Comparison of ENCODE assay signal across 19 mouse cellular contexts in the genomic region with DNA sequence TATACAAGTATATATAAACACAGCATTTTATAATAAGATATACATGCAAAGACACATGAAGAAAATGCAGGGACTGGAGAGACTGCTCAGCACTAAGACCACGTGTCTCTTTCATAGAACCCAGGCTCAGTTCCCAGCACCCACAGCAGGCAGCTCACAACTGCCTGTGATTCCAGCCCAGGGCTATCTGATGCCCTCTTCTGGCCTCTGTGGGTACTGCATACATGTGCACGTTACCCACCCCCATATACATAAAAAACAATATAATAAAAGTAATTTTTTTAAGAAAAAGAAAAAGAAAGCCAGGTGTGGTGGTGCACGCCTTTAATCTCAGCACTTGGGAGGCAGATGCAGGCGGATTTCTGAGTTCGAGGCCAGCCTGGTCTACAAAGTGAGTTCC. TPM values are rescaled to one million over a fixed set of nuclear protein-coding genes. Genes with fewer than 3 reads are reported as not detected.
DNase-seq lines count a peak whose midpoint lies in the region; ATAC-seq and TF ChIP-seq lines count a peak whose summit lies in the region.
"Had no signal": no experiment of that assay in that cellular context is flagged by ENCODE, and none has a peak within 500 bp of the region (broad histone marks: within the 10 kb centered on the region; RNA-seq: fewer than 3 reads in every experiment).

No protein-coding gene starts in this region.

- TF ChIP-seq CTCF in forebrain, postnatal 0 days (IDR thresholded peaks at IDR 0.05; ENCODE audit: low read depth) = peak; percentile 22; the same call in 1 of the 2 replicates
- TF ChIP-seq CTCF in liver, embryonic 14.5 days (IDR thresholded peaks at IDR 0.05; ENCODE audit: low read depth) = peak; percentile 55

- H3K27me3 ChIP-seq in forebrain, postnatal 0 days (ENCODE audit: insufficient read depth, low read length) = no peaks in the 10 kb centered on the region
- H3K27me3 ChIP-seq in forebrain, embryonic 10.5 days (ENCODE audit: poor library complexity, severe bottlenecking) = peaks cover 3% of the 10 kb centered on the region
- H3K27me3 ChIP-seq in liver, embryonic 14.5 days (ENCODE audit: control insufficient read depth, insufficient read depth, low read length) = no peaks in the 10 kb centered on the region
- no peaks in the 10 kb centered on the region for H3K27me3 ChIP-seq in hindbrain, embryonic 12.5 days
- H3K27me3 ChIP-seq: forebrain, embryonic 15.5 days; midbrain, embryonic 15.5 days; neural tube, embryonic 12.5 days had no signal

- no peak overlapping the region for H3K4me3 ChIP-seq in forebrain, postnatal 0 days (ENCODE audit: low read depth, low read length)
- H3K4me3 ChIP-seq in forebrain, embryonic 10.5 days = no peak overlapping the region
- H3K4me3 ChIP-seq in liver, embryonic 14.5 days (ENCODE audit: insufficient read depth in 1 of 2, low read depth in 2 of 2, low read length in 2 of 2) = no peak overlapping the region
- H3K4me3 ChIP-seq in hindbrain, embryonic 12.5 days = no peak overlapping the region
- H3K4me3 ChIP-seq: forebrain, embryonic 15.5 days; heart, embryonic 10.5 days; midbrain, embryonic 15.5 days; neural tube, embryonic 12.5 days had no signal

- H3K4me1 ChIP-seq in forebrain, postnatal 0 days (ENCODE audit: insufficient read depth) = no peaks in the 10 kb centered on the region
- H3K4me1 ChIP-seq in forebrain, embryonic 10.5 days = peaks cover 8% of the 10 kb centered on the region
- no peaks in the 10 kb centered on the region for H3K4me1 ChIP-seq in liver, embryonic 14.5 days (replicated peaks; ENCODE audit: control insufficient read depth in 2 of 2, insufficient read depth in 2 of 2, low read length in 1 of 2)
- H3K4me1 ChIP-seq in hindbrain, embryonic 12.5 days = peaks cover 15% of the 10 kb centered on the region
- H3K4me1 ChIP-seq: midbrain, embryonic 15.5 days; neural tube, embryonic 12.5 days had no signal

- no peak overlapping the region for H3K9ac ChIP-seq in forebrain, postnatal 0 days
- H3K9ac ChIP-seq in liver, embryonic 14.5 days (replicated peaks) = no peak overlapping the region
- H3K9ac ChIP-seq in hindbrain, embryonic 12.5 days = no peak overlapping the region
- H3K9ac ChIP-seq: forebrain, embryonic 15.5 days; midbrain, embryonic 15.5 days; neural tube, embryonic 12.5 days had no signal

- TF ChIP-seq EP300 in liver, embryonic 14.5 days (IDR thresholded peaks at IDR 0.05; ENCODE audit: low read depth) = no peak

- no peaks in the 10 kb centered on the region for H3K36me3 ChIP-seq in forebrain, postnatal 0 days (ENCODE audit: insufficient read depth)
- no peaks in the 10 kb centered on the region for H3K36me3 ChIP-seq in forebrain, embryonic 10.5 days (replicated peaks)
- no peaks in the 10 kb centered on the region for H3K36me3 ChIP-seq in liver, embryonic 14.5 days (replicated peaks; ENCODE audit: control insufficient read depth, insufficient read depth, low read depth)
- H3K36me3 ChIP-seq in hindbrain, embryonic 12.5 days = no peaks in the 10 kb centered on the region
- H3K36me3 ChIP-seq: forebrain, embryonic 15.5 days; heart, embryonic 10.5 days; midbrain, embryonic 15.5 days; neural tube, embryonic 12.5 days had no signal

- WGBS in forebrain, postnatal 0 days = 88% methylated on average over 5 of the region's 5 CpGs
- 79% methylated on average over 5 of the region's 5 CpGs for WGBS in forebrain, embryonic 10.5 days
- 61% methylated on average over 5 of the region's 5 CpGs for WGBS in liver, embryonic 14.5 days (ENCODE audit: insufficient replicate concordance)
- WGBS in hindbrain, embryonic 12.5 days = 81% methylated on average over 5 of the region's 5 CpGs

- H3K4me2 ChIP-seq in forebrain, postnatal 0 days (ENCODE audit: low read depth) = no peak overlapping the region
- no peak overlapping the region for H3K4me2 ChIP-seq in liver, embryonic 14.5 days (ENCODE audit: low read depth)
- no peak overlapping the region for H3K4me2 ChIP-seq in hindbrain, embryonic 12.5 days (replicated peaks)
- H3K4me2 ChIP-seq: forebrain, embryonic 15.5 days; midbrain, embryonic 15.5 days; neural tube, embryonic 12.5 days had no signal

- no peaks in the 10 kb centered on the region for H3K9me3 ChIP-seq in forebrain, postnatal 0 days (ENCODE audit: low read length)
- peaks cover 2% of the 10 kb centered on the region; the same call in 1 of the 2 replicates for H3K9me3 ChIP-seq in forebrain, embryonic 10.5 days
- no peaks in the 10 kb centered on the region for H3K9me3 ChIP-seq in liver, embryonic 14.5 days (ENCODE audit: control insufficient read depth, low read length)
- no peaks in the 10 kb centered on the region for H3K9me3 ChIP-seq in hindbrain, embryonic 12.5 days (replicated peaks)
- H3K9me3 ChIP-seq: forebrain, embryonic 15.5 days; heart, embryonic 10.5 days; midbrain, embryonic 15.5 days; neural tube, embryonic 12.5 days had no signal

- H3K27ac ChIP-seq in forebrain, postnatal 0 days (ENCODE audit: low read depth, low read length) = no peak overlapping the region
- no peak overlapping the region for H3K27ac ChIP-seq in forebrain, embryonic 10.5 days
- no peak overlapping the region for H3K27ac ChIP-seq in liver, embryonic 14.5 days
- H3K27ac ChIP-seq in hindbrain, embryonic 12.5 days = no peak overlapping the region
- H3K27ac ChIP-seq: forebrain, embryonic 15.5 days; heart, embryonic 10.5 days; macrophage; midbrain, embryonic 15.5 days; neural tube, embryonic 12.5 days had no signal

- no peak for DNase-seq in forebrain, postnatal 0 days
- DNase-seq in forebrain, embryonic 10.5 days (ENCODE audit: extremely low spot score, low spot score) = no peak
- DNase-seq in liver, embryonic 14.5 days (ENCODE audit: low read depth in 3 of 3, low spot score in 3 of 3) = no peak
- no peak for DNase-seq in liver
- peak; percentile 48 for DNase-seq in A20 (ENCODE audit: low read depth, low spot score)
- DNase-seq in ZHBTc4 (ENCODE audit: low read depth, low spot score) = peak; percentile 61
- no peak for DNase-seq in spleen, postnatal 14 days (ENCODE audit: low spot score in 2 of 2)
- DNase-seq: cerebellum, adult 9-10 months; embryo, embryonic 11 days; gastrocnemius, postnatal 10 days; kidney, adult 11 months had no signal

- ATAC-seq in forebrain, postnatal 0 days = no peak
- ATAC-seq in liver, embryonic 14.5 days (ENCODE audit: insufficient read depth) = no peak
- no peak for ATAC-seq in hindbrain, embryonic 12.5 days (ENCODE audit: low FRiP score)
- ATAC-seq: forebrain, embryonic 15.5 days; midbrain, embryonic 15.5 days had no signal

RNA-seq across cellular contexts. Expression of a gene that starts 17.7 kb away (rescaled TPM):
- 398 and 490 TPM in 2 replicates for total RNA-seq in forebrain, postnatal 0 days (2014; rRNA removed)
- 160 and 248 TPM in 2 replicates for polyA plus RNA-seq in forebrain, postnatal 0 days (2015; fragmentation: Nextera tagmentation; extraction: Ambion mirVana)
- 117 and 123 TPM in 2 replicates for polyA plus RNA-seq in forebrain, embryonic 10.5 days (2016; fragmentation: Nextera tagmentation; extraction: Ambion mirVana)
- 9.5 and 9.8 TPM in 2 replicates for polyA plus RNA-seq in liver, embryonic 14.5 days (2012; rRNA removed)
- polyA plus RNA-seq in liver, embryonic 14.5 days (2014; fragmentation: Nextera tagmentation; extraction: Ambion mirVana) = 3.7 and 5.5 TPM in 2 replicates
- 280 and 284 TPM in 2 replicates for polyA plus RNA-seq in hindbrain, embryonic 12.5 days (2016; fragmentation: Nextera tagmentation; extraction: Ambion mirVana)

RNA-seq across cellular contexts. Expression of a gene that starts 32.0 kb away (rescaled TPM):
- 17.3 and 17.8 TPM in 2 replicates for total RNA-seq in forebrain, postnatal 0 days (2014; rRNA removed)
- polyA plus RNA-seq in forebrain, postnatal 0 days (2015; fragmentation: Nextera tagmentation; extraction: Ambion mirVana) = 0.99 and 1.1 TPM in 2 replicates
- not detected in 2 replicates for polyA plus RNA-seq in forebrain, embryonic 10.5 days (2016; fragmentation: Nextera tagmentation; extraction: Ambion mirVana)
- not detected in 2 replicates for polyA plus RNA-seq in liver, embryonic 14.5 days (2012; rRNA removed)
- polyA plus RNA-seq in liver, embryonic 14.5 days (2014; fragmentation: Nextera tagmentation; extraction: Ambion mirVana) = not detected in 2 replicates
- not detected in 2 replicates for polyA plus RNA-seq in hindbrain, embryonic 12.5 days (2016; fragmentation: Nextera tagmentation; extraction: Ambion mirVana)
- total RNA-seq: heart, postnatal 25 days had no signal
- polyA plus RNA-seq: macrophage; neural tube, embryonic 12.5 days; stomach, embryonic 16.5 days had no signal

RNA-seq across cellular contexts. Expression of a gene that starts 43.2 kb away (rescaled TPM):
- 3.1 and 5.6 TPM in 2 replicates for total RNA-seq in forebrain, postnatal 0 days (2014; rRNA removed)
- 5.3 and 6.8 TPM in 2 replicates for polyA plus RNA-seq in forebrain, postnatal 0 days (2015; fragmentation: Nextera tagmentation; extraction: Ambion mirVana)
- 7.4 and 7.5 TPM in 2 replicates for polyA plus RNA-seq in forebrain, embryonic 10.5 days (2016; fragmentation: Nextera tagmentation; extraction: Ambion mirVana)
- polyA plus RNA-seq in liver, embryonic 14.5 days (2012; rRNA removed) = 2.3 and 2.6 TPM in 2 replicates
- polyA plus RNA-seq in liver, embryonic 14.5 days (2014; fragmentation: Nextera tagmentation; extraction: Ambion mirVana) = 3.2 TPM in 2 replicates
- polyA plus RNA-seq in hindbrain, embryonic 12.5 days (2016; fragmentation: Nextera tagmentation; extraction: Ambion mirVana) = 32.2 and 39.2 TPM in 2 replicates
- polyA plus RNA-seq: macrophage had no signal

Comparison
In these comparisons a context has a peak if more than half of its experiments do, and no peak if none do; other contexts are left out.
1. DNase-seq: peak in A20 (single experiment) and ZHBTc4 (single experiment); none in forebrain, postnatal 0 days (single experiment), forebrain, embryonic 10.5 days (single experiment), liver, embryonic 14.5 days (0 of 3), liver (single experiment) and spleen, postnatal 14 days (0 of 2).
2. RNA of a gene that starts 17.7 kb away (polyA plus RNA-seq): 280 to 284 TPM in hindbrain, embryonic 12.5 days, 160 to 248 TPM in forebrain, postnatal 0 days and 117 to 123 TPM in forebrain, embryonic 10.5 days; 3.7 to 9.8 TPM in liver, embryonic 14.5 days; every median in the first group is over 10 times any median in the second.